Mouse (Mus musculus) urinary bladder, postnatal 4 days (tissue): ENCODE measurements around the gene Prss36.
A peak's percentile ranks its signal among the peaks of the same experiment; 100 is the strongest.

ENCODE experiments used
- DNase-seq, 2 experiments: peaks; one replicate each; pipeline ENCODE4 v3.0.0; 2021 to 2022; ENCODE audit warnings: low spot score in 2 of 2

Prss36 gene

DNA sequence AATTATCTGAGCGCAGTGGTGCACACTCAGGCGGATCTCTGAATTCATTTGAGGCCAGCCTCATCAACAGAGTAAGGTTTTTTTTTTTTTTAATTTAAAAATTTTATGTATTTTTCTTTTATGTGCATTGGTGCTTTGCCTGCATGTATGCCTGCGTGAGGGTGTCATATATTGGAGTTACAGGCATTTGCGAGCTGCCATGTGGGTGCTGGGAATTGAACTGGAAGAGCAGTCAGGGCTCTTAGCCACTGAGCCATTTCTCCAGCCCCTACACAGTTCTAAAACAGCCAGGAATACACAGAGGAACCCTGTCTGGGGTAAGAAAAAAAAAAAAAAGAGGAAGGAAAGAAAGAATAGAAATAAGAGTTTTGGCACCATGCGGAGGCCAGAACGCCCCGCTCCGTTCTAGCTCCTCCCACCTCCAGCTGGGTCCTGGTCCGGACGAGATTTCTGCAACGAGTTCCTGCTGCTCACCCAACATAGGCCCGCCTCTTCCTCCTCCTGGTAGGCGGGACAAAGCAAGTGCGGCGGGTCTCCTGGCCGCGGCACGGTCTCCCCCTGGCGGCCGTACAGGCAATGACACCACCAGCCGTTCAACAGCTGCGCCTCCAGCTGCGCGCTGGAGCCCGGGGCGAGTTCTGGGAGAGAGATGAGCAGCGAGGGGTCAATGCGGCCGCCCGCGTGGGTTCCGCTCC lies 11.3 kb downstream of the Prss36 start:
- peak; percentile 96 for DNase-seq

DNA sequence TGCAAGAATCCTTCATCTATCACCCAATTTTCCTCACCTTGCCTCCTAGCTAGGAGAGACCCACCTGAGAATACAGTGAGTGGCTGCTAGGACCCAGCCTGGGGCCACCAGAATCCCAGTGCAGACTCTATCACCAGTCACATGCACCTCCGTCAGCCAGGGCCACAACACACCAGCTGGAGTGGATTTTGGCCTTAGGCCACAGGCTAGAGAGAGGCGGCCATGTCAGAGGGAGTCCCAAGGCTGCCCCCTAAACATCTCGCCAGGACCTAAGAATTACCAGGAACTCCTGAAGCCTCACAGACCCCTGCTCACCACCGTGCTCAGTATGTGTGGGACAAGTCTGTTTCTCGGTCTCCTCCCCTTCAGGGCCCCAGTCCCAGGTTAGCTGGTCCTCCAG lies 12.4 kb downstream of the Prss36 start:
- no peak for DNase-seq

DNA sequence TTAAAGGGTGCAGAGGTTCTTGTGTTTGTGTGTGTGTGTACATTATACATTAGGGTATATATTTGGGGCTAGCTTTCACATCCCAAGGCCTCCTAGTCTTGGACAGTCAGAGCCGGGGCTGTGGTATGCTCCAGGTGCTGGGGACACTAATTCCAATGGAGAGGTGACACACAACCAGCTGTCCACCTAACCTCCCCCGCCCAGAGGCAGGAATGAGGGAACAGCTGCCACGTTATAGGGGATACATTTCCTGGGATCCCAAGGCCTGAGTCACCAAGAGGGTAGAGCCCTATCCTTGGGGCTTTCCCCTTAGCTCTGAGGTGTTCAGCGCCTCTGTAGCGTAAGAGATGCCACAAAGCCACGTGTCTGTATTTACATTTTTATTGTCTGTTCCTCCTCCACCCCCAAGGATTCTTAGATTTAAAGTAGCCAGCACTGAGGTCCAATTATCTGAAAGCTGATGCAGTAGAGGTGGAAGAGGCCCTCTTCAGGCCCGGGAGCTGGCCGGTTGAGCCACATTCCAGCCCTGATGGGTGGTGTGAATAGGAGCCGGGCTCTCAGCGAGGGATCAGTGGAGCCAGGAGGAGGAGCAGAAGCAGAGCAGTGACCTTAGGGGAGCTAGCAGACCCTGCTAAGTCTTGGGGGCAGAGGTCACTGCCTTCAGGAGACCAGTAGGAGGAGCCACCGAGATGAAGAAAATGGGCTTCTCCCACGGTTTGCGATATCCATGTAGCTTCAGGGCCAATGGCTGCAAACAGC lies 14.1 kb downstream of the Prss36 start:
- DNase-seq, result no peak

DNA sequence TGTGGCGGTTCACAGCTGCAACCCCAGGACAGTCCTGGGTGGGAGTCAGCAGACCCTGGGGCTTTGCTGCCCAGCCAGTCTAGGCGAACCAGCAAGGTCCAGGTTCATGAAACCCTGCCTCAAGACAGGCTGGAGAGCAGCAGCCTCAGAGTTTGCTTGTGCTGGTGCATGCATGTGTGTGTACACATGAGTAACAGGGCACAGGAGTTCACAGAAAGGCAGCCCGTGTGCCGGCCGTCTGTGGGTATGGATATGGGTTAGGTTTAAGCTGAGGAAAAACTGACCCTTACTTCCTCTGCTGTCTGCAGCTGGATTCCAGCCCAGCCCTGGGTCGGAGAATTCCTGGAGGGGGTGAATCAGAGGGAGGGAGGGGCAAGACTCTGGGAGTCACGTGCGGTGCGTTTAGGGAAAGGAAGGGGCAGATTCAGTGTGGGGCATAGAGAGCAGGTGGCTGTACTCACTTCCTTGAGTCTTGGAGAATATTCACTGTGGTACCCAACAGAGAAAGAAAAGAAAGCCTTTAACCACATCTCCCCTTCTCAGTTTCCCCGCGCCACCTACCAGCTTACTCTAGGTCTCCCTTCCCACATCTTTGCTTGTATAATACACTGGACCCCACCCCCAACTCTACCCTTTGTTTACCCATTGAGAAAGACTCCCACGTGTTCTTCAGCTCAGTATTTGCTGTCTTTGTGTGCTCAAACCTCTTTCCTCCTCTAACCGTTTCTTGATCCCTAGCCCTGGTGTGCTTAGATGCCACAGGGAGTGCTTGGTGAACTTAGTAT lies 15.0 kb downstream of the Prss36 start:
- DNase-seq, result peak in 1 of 2 experiments; percentile 56

- no peak for DNase-seq
Observed at GRCm38 (mm10) chr7:127930636-127931035, 15.9 kb downstream of the Prss36 start.

DNA sequence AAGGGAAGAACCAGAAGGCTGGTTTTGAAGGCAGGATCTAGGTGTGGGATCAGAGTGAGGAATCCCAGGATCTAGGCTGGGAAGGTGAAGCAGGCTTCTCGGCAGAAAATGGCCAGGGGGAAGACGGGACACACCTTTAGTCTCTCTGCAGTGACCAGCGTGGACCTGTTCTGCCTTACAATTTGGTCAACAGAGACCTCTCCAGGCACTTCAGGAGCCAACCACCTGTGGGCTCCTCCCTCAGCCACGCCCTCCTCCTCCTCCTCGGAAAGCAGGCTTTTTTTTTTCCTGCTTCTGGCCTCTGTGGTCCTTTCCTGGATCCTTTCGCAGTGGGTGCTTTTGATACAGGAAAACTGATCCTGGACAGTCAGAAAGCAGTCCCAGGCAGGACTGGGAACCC lies 16.6 kb downstream of the Prss36 start, which contains the start of gene Prss8:
Prss8 (minus strand) TSS at position 182 of the 400 bp plus-strand sequence.
- DNase-seq, result no peak

GRCm38 (mm10) chr7:127928596-127928995 lies 17.9 kb downstream of the Prss36 start:
- DNase-seq, result no peak

DNA sequence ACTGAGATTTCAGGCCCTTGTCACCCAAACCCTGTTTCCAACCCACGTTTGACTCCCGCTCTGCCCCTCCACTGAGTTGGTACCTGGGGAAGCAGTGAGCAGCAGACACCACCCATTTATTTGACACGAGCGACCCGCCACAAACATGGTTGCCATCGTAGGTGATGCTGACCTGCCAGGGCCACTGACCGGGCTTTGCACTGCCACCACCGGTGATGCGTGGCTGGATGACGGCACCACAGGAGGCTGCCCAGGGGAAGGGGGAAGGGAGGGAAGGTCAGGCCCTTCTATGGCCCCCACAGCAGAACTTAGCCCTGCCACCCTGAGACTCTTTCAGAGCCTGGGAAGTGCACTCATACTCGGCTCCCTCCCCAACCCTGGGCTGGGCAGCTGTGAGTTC lies 18.8 kb downstream of the Prss36 start:
- no peak for DNase-seq

DNA sequence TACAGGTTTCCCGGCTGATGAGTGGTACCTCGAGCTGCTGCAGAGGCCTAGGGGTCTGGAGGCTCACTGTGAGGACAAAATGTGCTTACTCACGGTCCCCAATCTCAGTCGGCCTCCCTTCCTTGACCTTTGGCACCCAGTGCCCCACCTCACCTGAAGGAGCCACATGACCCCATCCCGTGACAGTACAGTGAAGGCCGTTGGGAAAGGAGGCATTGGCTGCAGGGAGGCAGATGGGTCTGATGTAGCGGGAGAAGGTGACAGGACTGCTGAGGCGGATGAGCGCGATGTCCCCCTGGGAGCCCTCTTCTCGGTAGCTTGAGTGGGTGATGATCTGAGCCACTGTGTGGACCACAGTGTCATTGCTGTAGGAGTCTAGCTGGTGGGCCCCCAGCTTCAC lies 19.7 kb downstream of the Prss36 start:
- DNase-seq, result no peak

DNA sequence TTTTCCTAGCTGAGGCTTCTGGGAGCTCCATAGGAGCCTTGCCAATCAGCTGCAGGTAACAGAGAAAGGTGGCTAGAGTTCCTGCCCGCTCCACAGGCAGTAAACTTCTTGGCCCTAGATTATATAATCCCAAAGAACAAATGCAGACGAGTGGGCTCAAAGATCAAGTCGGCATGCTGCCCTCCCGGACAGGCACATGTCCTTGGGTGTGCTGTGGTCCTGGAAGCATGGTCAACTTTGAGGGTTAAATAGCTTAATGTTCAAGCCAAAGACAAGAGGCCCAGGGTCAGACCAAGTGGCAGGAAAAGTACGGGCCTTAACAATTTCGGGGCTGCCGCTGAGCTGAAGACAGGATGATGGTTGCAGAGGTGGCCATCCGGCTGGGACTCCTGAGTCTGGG lies 20.5 kb downstream of the Prss36 start:
- DNase-seq, result no peak

DNA sequence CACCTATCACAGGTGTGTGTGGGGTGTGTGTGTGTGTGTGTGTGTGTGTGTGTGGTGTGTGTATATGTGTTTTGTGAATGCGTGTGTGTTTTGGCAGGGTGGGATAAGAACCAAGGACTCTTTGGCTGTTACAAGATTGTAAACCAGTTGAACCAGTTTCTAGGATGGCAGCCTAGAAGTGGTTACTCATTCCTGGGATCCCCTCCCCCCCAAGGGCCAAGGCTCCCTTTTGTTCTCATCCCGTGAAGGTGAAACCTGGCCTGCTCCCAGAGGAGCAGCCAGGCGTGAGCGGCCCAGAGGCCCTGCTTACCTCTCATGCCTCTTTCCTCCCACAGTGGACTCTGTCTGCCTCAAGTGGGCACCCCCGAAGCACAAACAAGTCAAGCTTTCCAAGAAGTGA lies 21.3 kb downstream of the Prss36 start:
- DNase-seq, result no peak

DNA sequence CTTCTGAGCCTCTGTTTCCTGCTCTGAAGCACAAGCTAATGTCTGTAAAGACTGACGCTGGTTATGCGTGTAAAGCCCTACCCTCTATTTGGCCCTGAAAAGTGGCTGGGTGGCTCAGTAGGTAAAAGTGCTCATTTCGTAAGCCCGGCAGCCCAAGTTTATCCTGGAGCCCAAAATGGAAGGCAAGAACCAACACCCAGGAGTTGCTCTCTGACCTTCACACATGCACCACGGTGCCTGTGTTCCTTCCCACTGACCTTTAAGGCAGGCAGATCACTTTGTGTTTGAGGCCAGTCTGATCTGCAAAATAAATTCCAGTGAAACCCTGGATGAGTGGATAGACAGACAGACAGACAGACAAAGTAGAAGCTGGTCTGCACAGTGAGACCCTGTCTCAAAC lies 22.8 kb downstream of the Prss36 start:
- DNase-seq, result no peak

DNA sequence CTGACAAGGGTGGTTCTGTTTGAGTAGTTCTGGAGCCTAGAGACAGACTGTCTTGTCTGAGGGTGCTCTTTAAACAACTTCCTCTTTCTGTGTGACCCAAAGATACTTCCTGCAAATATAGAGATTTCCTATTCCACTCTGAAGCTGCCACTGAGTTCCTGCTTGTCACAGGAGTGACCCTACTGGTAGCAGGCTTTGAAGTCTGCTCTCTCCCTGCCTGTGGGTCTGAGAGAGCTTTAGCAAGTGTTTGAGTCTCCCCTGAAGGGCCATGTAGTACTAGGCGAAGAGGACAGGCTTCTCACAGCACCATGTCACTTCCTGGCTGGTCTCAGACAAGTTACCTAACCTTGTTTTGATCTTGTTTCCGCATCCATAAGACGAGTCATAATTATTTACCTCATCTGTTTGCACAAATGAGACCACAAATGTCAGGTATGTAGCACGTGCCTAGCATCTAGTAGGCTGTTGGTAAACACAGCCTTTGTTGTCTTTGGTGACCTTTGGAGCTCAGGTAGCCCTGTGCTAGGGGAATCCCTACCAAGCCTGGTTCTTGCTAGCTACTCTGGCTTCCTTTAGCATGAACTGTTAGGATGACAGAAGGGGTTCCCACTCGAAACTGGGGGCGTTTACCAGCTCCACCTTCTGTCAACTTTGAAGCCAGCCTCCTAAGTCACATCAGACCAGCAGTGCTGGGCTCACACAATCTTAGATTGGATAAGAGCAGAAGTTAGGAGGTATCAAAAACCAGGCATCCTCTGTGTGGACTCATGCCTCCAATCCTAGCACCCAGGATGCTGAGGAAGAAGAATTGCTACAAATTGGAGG lies 23.9 kb downstream of the Prss36 start:
- no peak for DNase-seq

GRCm38 (mm10) chr7:127921516-127921915 lies 25.0 kb downstream of the Prss36 start:
- no peak for DNase-seq

- DNase-seq, result no peak
Observed at GRCm38 (mm10) chr7:127919290-127919689, 27.2 kb downstream of the Prss36 start.

- no peak for DNase-seq
Observed at GRCm38 (mm10) chr7:127918203-127918602, 28.3 kb downstream of the Prss36 start.

- no peak for DNase-seq
Observed at GRCm38 (mm10) chr7:127915293-127915692, 31.2 kb downstream of the Prss36 start.

DNA sequence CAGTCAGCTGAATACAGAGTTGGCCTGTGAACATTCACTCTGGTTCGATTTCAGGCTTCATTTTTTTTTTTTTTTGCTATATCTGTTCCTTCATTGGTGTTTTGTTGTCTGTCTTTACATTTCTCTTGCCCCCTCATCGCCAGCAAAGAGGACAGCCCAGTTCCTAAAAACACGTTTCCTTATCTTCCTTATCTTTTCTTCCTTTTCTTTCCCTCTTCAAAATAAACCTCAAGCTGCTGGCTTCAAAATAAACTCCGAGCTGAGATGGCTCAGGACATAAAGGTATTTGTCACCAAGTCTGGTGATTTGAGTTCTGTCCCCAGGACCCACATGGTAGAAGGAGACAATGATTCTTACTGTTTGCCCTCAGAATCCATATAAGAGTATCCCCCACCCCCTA lies 33.6 kb downstream of the Prss36 start:
- DNase-seq, result no peak

DNA sequence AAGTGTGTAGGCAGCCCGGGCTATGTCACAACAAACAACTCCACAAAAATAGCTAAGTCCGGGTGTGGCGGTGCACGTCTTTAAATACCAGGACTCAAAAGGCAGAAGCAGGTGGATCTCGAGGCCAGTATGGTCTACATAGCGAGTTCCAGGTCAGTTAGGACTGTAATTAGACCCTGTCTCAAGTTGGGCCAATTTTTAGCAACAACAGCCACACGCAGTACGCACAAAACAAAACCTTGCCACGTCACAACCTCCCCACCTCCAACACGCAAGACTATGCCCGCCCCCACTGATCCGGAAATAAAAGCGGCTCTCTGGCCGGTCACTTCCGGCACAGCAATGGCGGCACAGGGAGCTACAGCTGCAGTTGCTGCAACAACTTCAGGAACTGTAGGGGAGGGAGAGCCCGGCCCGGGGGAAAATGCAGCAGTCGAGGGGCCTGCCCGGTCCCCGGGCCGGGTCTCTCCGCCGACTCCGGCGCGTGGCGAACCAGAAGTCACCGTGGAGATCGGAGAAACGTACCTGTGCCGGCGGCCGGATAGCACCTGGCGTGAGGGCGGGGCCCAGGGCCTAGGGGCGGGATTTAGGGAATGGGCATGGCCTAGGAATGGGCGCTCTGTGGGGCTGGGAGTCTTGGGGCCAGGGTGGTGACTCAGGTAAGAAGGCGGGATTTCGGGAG lies 34.2 kb downstream of the Prss36 start, which contains the start of gene Kat8:
Kat8 (plus strand) TSS at position 327 of the 682 bp plus-strand sequence.
- peak; percentile 84 to 87 for DNase-seq

GRCm38 (mm10) chr7:127908656-127909055 lies 37.9 kb downstream of the Prss36 start:
- no peak for DNase-seq

DNA sequence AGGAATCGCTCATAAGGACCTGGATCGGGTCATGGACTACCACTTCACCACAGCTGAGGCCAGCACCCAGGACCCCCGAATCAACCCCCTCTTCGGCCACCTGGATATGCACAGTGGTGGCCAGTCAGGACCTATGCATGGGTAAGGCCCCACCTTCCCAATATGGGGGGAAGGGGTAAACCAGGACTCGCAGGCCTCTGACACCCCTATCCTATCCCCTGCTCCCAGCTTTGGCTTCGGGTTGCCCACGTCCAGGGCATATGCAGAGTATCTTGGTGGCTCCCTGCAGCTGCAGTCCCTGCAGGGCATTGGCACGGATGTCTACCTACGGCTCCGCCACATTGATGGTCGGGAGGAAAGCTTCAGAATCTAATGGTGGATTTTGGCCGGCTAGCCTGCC lies 38.6 kb downstream of the Prss36 start:
- no peak for DNase-seq
